Mouse (Mus musculus) gonadal fat pad, adult 2 months (tissue): ENCODE results near the gene Prr5l. TPM values are rescaled to one million over a fixed set of nuclear protein-coding genes. Genes with fewer than 3 reads are reported as not detected.

ENCODE experiments used
- DNase-seq: peaks from one replicate; pipeline ENCODE4 v3.0.0-alpha.2; 2012; ENCODE audit warnings: low read depth
- polyA plus RNA-seq: library from polyadenylated mRNA; depleted of rRNA; stranded (reverse); fragments of >200 nt; gene quantifications from 2 replicates; pipeline ENCODE4 v1.2.3, GENCODE M21; 2012

The Prr5l gene
- polyA plus RNA-seq, 1 experiment, result 5.8 TPM

DNA sequence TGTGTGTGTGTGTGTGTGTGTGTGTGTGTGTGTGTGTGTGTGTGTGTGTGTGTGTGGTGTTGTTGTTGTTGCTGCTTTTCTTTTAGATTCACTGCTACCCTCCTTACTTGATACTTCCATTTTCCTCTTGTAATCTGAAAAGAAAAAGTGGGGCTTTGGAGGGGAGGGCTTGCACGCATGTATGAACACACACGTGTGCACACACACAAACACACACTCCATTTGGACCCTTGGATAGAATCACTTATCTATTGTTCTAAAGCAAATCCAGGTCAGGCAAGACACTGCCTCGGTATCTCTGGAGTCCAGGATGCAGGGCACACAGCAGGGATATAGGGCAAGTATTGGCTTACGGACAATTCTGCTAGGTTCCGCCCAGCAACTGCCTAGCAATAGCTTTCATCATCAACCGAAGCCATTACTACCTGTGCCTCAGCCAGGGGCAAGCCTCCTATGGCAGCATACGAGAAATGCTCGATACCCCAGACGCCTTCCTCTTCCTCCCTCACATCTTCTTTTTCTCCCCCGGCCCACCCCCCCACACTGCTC is 159.4 kb downstream of the Prr5l start:
- DNase-seq, result no peak

DNA sequence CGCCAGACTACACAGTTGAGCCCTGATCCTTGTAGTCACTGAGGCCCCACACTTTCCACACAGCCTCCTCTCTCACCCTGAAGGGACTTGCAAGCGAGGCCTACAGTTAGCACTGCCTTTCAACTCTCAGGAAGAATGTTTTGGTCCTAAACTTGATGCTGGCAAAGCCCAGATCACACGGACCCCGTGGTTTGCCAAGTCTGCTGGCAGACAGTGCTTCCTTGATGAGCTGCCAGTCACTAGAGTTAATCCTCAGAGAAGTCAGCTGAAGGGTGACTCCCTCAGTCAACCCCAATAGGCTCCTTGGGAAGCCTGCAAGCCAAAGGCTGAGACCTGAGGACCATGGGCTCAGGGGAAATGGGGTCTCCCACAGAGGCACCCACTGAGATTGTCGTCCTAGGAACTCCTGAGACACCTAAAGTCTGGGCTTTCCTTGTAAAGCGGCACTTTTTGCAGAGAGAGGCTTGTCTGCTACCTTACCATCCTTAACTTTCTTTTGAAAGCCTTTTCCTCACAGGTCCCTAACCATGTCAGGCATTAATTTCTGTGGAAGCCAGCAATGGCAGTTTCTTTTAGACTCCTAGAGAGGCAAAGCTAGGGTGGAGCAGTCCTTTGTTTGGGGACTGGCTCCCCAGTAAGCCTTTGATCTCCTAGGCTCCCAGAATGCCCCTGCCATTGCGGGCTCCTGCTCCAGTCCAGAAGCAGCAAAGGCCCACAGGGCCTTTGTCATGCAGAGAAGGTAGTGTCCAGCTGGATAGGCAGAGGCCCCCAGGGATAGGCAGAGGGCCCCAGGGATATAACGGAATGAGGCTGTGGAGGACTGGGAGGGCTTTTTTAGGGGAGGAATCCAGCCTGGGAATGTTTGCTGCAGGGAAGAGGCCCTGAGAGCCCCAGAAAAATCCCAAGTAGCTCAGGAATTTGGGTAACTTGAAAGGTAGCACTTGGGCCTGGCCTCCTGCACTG is 160.2 kb downstream of the Prr5l start:
- DNase-seq, result no peak

DNA sequence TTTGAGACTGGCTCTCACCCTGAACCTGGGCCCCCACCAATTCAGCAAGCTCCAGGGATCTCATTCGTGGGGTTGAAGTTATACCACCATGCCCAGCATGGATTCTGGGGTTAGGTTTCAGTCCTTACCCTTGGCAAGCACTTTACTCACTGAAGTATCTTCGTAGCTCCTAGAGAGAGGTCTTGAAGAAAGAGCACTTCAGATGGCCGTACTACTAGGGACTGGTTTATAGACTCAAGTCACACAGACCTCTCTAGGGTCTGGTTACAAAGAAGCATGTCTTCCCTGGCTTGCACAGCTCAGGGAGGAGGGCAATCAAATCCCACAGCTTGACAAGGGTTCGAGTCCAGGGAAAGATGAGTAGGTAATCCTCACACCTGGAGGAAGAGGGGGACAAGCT is 161.0 kb downstream of the Prr5l start:
- no peak for DNase-seq

DNA sequence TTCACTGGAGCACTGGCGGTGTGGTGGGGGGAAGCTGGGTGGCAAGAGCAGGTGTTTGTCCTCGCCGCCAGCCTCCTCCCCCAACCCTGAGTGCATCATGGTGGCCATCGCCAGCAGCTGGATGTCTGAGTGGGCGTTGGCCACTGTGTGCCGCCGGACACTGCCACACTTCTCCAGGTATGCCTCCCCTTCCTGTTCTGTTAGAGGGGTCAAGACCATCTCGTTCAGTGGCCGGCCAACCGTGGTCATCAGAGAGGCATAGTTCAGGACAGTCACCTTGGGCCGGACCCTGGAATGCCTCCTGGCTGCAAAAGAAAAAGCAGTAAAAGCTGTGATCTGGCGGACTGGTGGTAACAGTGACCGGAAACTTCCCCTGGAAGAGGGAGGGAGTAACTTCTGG is 165.7 kb downstream of the Prr5l start:
- no peak for DNase-seq

DNA sequence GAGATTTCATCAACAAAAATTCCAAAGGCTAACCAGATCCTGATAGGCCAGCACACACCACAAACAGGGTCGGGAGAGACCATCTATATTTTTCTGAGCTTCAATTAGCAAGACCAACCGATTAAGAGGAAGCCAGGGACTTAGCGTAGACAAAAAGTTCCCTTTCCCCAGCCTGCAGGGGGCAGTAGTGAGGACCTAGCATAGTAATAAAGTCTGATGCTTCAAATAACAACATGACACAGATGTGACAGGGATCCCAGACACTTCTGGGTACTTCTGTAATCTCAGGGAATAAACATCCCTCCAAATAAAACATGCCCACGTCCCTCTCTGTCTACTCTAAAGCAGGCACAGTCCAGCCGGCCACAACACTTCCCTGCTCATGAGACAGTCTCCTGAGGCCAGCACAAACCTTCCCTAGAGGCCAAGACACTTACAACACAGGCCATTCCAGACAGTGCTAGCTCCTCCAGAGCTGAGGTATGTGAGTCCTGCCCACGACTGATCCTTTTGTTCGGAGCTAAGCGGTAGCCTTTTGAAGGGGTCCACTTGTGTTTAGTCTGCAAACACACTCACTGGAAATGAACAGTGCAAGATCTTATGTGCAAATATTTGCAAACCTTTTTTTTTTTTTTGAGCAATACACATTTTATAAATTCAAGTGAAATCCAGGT is 167.0 kb downstream of the Prr5l start:
- DNase-seq, result no peak

DNA sequence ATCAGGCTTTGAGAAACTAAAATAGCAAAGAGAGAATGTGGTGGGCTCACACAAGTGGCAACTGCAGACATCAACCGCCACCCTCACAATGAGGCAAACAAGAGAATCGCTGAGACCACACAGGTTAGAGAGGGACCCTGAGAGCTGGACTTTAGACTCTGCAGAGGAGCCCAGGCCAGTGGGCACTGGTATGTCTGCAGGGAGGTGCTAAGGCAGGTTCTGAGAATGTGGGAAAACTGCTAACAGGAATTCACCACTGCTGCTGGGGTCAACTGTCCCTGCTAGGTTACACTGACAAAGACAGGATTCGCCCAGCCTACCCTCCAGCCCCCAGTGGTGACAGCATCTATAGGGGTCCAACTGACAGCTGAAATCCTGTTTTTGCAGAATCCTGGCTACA is 171.2 kb downstream of the Prr5l start:
- DNase-seq, result no peak

DNA sequence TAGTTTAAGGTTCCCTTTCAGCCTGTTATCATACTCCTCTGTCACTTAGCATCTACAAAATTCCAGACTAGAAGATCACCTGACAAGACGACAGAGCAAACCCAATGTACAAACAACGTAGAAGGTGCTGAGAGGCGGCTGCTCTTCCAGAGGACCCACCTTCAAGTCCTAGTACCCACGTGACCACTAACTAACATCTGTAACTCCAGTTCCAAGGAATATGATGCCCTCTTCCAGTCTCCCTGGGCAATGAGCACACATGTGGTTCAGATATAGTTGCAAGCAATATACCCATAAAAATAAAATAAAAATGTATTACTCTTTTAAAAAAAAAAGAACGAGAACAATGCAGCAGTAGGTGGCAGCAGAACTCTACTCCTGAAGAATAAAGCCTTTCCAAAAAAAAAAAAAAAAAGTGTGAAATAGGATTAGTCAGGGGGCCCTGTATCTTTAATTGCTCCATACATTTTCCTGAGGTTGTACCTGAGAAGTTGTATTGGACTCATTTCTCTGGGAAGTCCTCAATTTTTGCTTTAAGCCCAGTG is 176.8 kb downstream of the Prr5l start:
- no peak for DNase-seq

DNA sequence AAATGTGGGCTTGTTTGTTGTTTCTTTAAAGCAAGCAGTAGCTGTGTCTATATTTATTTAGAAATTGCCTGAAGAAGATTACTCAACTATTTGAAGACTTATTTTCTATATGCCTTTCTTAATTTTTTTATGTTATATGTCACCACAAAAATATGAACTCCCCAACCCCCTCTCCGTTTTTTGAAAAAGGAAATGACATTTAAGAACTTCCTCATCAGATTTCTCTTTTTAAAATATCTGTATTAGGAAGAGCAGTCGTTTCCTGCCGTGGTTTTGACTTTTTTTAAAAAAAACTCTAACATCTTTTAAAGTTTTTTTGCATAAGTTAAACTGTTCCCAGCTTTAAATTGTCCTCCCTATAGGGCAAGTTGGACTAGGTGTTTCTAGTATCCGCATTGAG is 183.5 kb downstream of the Prr5l start:
- DNase-seq, result no peak

DNA sequence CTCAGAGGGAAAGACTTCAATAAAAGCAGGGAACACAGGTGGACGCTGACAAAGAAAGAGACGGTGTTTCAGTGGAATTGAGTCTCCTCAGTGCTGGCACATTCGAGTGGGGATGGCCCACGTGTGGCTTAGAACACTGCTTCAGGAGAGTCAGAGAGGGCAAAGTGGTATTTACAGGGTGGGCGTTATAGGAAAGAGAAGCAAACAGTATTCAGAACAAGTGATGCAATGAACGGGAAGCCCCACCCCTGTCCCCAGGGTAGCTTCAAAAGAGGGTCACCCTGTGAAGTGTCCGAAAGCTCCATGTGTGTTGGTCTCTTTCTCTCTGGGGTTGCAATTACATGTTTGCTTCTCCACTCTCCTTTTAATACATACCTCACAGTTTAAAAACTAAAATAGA is 187.2 kb downstream of the Prr5l start:
- no peak for DNase-seq

DNA sequence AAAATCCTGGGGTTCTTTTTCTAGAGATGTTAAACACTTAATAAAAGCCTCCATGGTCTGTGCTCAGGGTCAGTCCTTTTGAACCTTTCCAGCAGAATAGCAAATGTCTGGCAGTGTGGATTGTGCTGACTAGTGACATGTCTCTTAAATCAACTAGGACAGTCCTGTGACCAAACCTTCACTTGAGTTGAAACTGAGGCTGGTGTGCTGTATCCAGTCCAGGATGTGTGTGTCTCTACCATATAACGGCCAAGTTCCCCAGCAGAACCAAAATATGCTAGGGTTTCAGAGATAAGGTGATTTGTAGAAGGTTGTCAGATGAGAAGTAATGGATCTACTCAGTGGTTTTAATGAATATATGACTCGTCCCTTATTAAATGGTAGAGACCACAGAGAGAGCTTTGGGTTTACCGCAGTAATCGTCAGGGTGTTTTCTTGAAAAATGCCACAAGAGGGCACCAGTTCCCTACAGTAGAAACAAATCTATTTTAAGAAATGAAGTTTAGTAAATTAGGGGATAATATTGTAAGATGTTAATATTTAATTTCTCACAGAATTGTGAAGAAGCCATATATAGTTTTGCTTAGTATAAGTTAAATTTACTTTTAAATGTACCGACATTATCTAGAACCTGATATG is 189.1 kb downstream of the Prr5l start:
- DNase-seq, result no peak

DNA sequence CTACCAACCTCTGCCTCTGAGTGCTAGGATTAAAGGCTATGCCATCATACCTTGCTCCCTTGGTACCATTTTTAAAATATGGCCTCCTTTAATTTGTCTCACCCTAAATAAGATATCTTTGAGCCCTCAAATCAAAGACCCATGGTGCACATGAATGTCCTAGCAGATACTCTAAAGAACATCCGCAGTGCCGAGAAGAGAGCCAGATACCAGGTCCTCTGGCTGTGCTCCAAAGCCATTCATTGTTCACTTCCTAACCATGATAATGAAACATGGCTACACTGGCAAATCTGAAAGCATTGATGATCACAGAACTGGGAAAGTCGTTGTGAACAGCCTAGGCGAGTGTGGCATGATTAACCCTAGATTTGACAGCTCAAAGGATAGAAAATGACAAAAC is 189.8 kb downstream of the Prr5l start:
- no peak for DNase-seq

DNA sequence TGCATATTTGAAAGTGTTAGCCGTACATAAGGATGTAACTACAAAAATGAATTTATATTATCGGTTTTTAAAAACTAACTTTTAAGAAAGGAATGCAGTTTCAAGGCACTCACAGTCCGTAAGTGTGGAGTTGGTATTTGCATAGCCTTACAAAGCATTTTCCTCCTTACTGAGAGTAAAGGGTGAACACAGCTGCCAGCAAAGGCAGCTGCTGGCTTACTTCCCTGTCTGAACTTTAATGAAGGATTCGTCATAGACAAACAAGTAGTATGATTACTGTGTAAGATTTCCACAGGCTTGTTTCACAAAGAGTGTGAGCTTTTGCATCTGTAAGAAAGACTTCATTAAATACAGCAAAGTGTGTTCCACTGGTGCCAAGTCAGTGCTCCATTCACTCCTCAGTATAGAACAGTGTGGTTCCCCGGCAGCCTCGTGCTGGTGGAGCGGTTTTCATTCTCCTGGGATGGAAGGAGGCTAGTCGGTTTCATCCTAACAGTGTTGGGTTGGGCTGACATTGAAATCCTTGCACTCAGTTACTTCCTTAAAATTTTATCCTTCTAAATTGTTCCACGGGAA is 192.5 kb downstream of the Prr5l start:
- no peak for DNase-seq

DNA sequence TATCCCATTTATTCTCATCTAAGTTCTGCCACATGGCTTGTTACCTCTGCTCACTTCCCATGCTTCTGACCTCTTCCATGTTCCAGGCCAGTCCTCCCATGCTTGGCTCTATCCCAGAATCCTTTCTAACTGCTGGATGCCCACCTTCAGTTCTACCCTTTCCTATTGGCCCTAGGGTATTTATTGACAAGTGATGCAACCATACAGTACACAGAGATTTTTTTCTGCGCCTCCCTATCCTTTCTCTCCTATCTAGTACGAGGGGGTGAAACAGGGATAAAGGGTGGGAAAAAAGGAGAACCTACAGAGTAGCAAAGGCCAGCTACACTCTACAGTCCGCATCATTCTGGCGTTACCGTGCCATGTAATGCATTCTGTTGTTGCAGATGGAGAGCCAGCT is 194.8 kb downstream of the Prr5l start:
- no peak for DNase-seq

DNA sequence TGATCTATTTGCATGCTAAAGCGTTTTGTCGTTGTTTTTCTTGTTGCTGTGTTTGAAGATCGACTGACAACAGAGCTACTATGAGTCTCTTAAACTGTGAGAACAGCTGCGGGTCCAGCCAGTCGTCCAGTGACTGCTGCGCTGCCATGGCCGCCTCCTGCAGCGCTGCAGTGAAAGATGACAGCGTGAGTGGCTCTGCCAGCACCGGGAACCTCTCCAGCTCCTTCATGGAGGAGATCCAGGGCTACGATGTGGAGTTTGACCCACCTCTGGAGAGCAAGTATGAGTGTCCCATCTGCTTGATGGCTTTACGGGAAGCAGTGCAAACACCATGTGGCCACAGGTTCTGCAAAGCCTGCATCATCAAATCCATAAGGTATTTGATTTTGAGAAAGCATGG is 198.4 kb downstream of the Prr5l start:
- no peak for DNase-seq

DNA sequence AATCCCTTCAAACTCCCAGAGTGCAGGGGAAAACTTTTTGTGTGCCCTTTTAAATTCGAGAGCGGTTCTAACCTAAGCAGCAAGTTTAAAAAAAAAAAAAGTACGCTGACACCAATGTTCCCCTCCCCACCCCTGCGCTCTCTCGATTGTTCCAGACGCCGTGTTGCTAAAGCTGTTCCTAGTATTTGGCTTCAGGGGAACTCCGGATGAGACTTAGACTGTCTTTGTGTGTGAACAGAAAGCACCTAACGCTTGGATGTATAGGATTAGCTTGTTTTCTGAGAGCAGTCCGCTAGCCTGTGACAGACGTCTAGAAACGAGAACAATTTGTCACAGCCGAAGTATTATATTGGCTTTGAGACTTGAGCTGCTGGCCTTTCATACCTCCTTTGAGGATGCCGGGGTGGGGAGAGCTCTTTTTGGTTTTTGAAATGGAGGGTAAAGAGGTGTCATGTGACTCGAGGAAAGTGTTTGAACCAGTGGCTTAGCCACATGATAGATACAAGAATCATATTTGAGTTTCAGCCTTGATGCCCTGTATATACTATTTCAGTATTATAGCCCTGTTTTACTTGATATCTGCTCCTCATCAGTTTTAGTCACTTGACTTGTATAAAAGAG is 203.6 kb downstream of the Prr5l start:
- DNase-seq, result no peak

DNA sequence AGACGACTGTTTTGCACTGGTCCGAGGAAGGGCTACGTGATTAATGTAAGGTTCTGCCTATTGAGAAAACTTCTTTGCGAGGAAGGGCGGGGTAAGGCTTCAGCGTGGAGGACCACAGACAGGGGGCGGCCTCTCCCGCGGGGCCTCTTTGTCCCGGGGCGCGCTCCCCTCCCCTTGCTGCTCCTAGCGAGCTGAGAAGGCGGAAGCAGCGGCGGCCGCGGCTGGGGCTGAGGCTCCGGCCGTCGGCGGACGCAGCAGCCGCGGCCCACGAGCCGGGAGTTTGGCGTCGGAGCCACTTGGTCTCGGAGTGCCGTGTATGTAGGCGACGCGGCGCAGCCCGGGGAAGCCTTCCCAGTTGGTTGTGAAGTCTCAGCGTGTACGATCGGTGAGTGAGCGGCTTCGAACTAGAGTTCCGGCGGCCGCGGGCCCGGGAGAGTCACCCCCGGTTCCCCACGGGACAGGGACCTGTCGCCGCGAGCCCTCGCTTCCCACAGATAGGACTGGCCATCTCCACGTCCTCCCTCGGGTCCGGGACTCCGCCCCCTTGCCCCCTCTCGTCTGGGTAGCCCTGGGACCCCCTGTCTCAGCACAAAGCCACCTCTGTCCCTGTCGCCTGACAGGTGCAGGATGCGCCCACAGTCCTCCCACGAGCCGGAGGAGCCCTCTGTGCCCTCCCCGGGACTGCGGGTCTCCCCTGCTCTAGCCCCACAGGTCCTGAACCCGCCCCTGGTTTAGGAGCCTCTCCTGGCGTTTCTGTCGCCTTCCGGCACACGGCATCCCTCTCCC is 204.4 kb downstream of the Prr5l start, which contains the start of gene Traf6:
Gene Traf6, plus strand, starts transcription at position 194 of the 786 bp plus-strand sequence.
- DNase-seq, result no peak

DNA sequence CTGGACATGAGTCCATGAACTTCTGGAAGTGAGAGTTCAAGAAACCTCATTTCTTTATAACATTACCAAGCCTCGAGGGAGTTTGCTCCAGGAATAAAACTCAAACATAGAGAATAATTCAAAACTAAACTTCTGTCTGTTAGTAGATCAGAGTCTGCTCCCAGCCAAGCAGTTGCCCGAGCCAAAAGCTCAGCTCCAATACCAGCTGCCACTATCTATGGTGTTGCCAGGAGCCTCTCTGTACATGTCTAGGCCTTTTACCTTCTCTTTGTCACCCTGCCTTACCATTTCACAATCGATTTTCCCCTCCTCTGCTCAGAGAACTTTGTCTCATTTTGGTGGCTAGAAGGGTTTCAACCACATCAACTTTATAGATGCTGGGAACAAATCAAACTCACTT is 209.3 kb downstream of the Prr5l start:
- DNase-seq, result no peak

DNA sequence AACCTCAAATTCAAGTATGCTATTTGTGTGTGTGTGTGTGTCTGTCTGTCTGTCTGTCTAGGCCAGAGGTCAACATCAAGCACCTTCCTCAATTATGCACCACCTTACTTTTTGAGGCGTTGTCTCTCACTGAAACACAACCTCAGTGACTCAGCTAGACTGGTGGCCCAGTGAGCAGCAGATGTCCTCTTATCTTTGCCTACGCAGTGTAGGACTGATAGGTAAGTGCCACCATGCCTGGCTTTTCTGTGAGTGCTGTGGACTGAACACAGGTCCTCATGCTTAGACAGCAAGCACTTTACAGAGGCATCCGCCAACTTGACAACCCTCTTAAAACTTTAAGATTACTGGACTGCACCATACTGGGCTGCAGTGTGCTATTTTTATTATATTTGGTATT is 214.1 kb downstream of the Prr5l start:
- no peak for DNase-seq

DNA sequence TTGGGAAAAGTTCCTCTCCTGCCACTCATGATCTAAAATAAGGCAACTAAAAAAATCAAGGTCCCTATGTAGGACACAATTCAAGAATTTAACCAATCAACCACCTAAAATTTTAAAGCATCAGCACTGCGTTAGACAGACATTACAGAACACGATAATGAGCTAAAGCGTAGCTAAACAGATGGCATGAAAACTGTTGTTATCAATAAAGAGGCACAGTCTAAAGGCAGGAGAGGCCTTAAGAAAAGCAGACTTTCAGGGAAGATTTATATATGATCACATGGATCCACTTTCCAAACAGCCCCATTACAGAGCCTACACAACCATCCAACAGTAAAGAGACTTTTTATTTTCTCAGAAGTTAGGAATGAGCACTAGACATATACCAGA is 217.1 kb downstream of the Prr5l start:
- no peak for DNase-seq

DNA sequence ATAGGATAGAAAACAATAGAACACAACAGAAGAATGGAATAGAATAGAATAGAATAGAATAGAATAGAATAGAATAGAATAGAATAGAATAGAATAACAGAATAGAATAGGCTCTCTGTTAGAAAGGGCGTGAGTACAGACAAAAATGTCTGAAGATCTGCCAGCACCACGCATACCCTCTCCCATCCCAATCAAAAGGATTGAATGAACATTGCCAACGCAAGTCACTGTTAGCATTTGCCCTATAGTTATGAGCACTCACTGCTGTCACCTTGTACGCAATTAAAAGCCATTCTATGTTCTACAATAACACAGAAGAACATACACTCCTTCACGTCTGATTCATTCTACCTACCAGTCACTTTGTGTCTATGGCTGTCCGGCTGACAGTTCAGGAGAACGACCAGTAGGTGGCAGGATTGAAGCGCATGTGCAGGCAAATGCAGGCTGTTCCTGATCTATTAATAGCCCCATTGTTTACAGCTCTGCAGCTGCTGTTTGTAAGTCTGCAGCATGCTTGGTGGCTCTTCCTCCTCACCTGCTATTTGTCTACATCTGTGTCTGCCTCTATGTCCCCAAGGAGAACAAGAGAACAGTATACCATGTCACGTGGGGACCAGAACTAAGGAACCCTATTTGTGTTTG is 217.6 kb downstream of the Prr5l start:
- DNase-seq, result no peak
